Comparison of ENCODE assay signal across 17 mouse cellular contexts in the genomic region with DNA sequence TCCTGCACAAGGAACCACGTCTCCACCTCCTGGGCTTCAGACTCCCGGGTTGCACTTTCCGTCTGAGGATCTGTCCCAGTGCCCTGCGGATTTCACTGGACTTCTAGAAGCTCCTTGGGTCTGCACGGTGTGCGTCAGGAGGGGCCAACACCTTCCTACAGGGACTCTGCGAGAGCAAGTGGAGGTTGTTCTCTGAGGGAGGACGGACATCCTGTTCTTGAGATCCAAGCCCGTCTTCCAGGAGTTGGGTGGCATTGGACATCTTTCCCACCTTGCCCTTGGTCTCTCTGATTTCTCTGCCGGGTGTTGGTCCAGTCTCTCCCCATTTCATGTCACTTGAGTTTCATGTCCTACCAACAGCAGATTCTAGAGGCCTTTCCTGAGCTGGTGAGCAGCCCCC. TPM values are rescaled to one million over a fixed set of nuclear protein-coding genes. Genes with fewer than 3 reads are reported as not detected.
DNase-seq lines count a peak whose midpoint lies in the region; ATAC-seq and TF ChIP-seq lines count a peak whose summit lies in the region.
"Had no signal": no experiment of that assay in that cellular context is flagged by ENCODE, and none has a peak within 500 bp of the region (broad histone marks: within the 10 kb centered on the region; RNA-seq: fewer than 3 reads in every experiment).

Gene Ccn6 (minus strand): TSS at position 101 of the 400 bp plus-strand sequence.

- peak within 1 kb of the TSS; percentile 19; the same call in 1 of the 2 replicates for H3K27ac ChIP-seq in kidney, postnatal 0 days
- H3K27ac ChIP-seq in intestine, embryonic 14.5 days (ENCODE audit: low read depth): no peak within 1 kb of the TSS
- no peak within 1 kb of the TSS for H3K27ac ChIP-seq in limb, embryonic 11.5 days (replicated peaks; ENCODE audit: low read depth, low read length)
- H3K27ac ChIP-seq in hindbrain, postnatal 0 days: no peak within 1 kb of the TSS; the same call in 1 of the 2 replicates
- H3K27ac ChIP-seq: embryonic facial prominence, embryonic 12.5 days; forebrain, embryonic 12.5 days had no signal

- no peaks in the 10 kb centered on the region for H3K79me2 ChIP-seq in myocyte (ENCODE audit: control insufficient read depth, insufficient read depth)

- H3ac ChIP-seq in myocyte (ENCODE audit: control insufficient read depth, insufficient read length): no peak within 1 kb of the TSS

- DNase-seq in kidney, postnatal 0 days (ENCODE audit: low spot score): no peak
- DNase-seq in kidney, adult 11 months: no peak
- no peak for DNase-seq in intestine, embryonic 14.5 days (ENCODE audit: low spot score)
- DNase-seq in limb, embryonic 11.5 days (ENCODE audit: low spot score): no peak
- DNase-seq in hindbrain, postnatal 0 days (ENCODE audit: low spot score): no peak
- no peak for DNase-seq in adrenal gland, postnatal 4 days (ENCODE audit: low spot score in 2 of 2)
- no peak for DNase-seq in heart, adult 18-20 months
- DNase-seq: cerebellum, postnatal 36 days; heart, postnatal 36 days had no signal

- H3K36me3 ChIP-seq in kidney, postnatal 0 days (ENCODE audit: insufficient read depth, low read length): no peaks in the 10 kb centered on the region
- no peaks in the 10 kb centered on the region for H3K36me3 ChIP-seq in intestine, embryonic 14.5 days (ENCODE audit: control insufficient read depth, insufficient read depth, low read length)
- H3K36me3 ChIP-seq in limb, embryonic 11.5 days (ENCODE audit: control insufficient read depth, insufficient read depth, low read length): no peaks in the 10 kb centered on the region
- no peaks in the 10 kb centered on the region for H3K36me3 ChIP-seq in myocyte (ENCODE audit: control insufficient read depth, insufficient read depth)
- H3K36me3 ChIP-seq in hindbrain, postnatal 0 days (ENCODE audit: insufficient read depth, low read length): no peaks in the 10 kb centered on the region
- H3K36me3 ChIP-seq: embryonic facial prominence, embryonic 12.5 days; forebrain, embryonic 12.5 days; heart, embryonic 10.5 days had no signal

- H3K4me2 ChIP-seq in kidney, postnatal 0 days (ENCODE audit: low read length): peak within 1 kb of the TSS; percentile 31
- peak within 1 kb of the TSS; percentile 30 for H3K4me2 ChIP-seq in intestine, embryonic 14.5 days (ENCODE audit: low read length)
- 0 out of 2 replicates have a peak within 1 kb of the TSS, but pooled peaks have one; percentile 20 for H3K4me2 ChIP-seq in limb, embryonic 11.5 days (ENCODE audit: low read depth, severe bottlenecking)
- H3K4me2 ChIP-seq in myocyte (ENCODE audit: low read depth): peak within 1 kb of the TSS; percentile 12
- H3K4me2 ChIP-seq in hindbrain, postnatal 0 days (ENCODE audit: low read depth, low read length): no peak within 1 kb of the TSS
- H3K4me2 ChIP-seq: embryonic facial prominence, embryonic 12.5 days; forebrain, embryonic 12.5 days had no signal

- TF ChIP-seq CTCF in kidney, postnatal 0 days (IDR thresholded peaks at IDR 0.05; ENCODE audit: low read depth): no peak
- TF ChIP-seq CTCF in hindbrain, postnatal 0 days (IDR thresholded peaks at IDR 0.05; ENCODE audit: low read depth): no peak

- no peak within 1 kb of the TSS for H3K9ac ChIP-seq in kidney, postnatal 0 days (ENCODE audit: low read depth, low read length)
- H3K9ac ChIP-seq in intestine, embryonic 14.5 days (ENCODE audit: low read length): no peak within 1 kb of the TSS
- H3K9ac ChIP-seq in limb, embryonic 11.5 days (ENCODE audit: low read length): no peak within 1 kb of the TSS
- H3K9ac ChIP-seq in hindbrain, postnatal 0 days (replicated peaks; ENCODE audit: low read length): no peak within 1 kb of the TSS
- H3K9ac ChIP-seq: embryonic facial prominence, embryonic 12.5 days; forebrain, embryonic 12.5 days had no signal

- ATAC-seq in kidney, postnatal 0 days (replicated peaks; ENCODE audit: low FRiP score, low read depth): no peak
- ATAC-seq in intestine, embryonic 14.5 days (replicated peaks; ENCODE audit: low FRiP score, low TSS enrichment, low read depth): no peak
- ATAC-seq in limb, embryonic 11.5 days (ENCODE audit: insufficient number of reproducible peaks, low FRiP score, low TSS enrichment, low read depth): no peak
- no peak for ATAC-seq in hindbrain, postnatal 0 days
- ATAC-seq: inflammation-experienced regulatory T-cells, adult 6 months; midbrain, embryonic 16.5 days had no signal

- no peak within 1 kb of the TSS for H3K4me3 ChIP-seq in kidney, postnatal 0 days (replicated peaks; ENCODE audit: low read depth, low read length)
- H3K4me3 ChIP-seq in intestine, embryonic 14.5 days (ENCODE audit: low read depth, low read length): no peak within 1 kb of the TSS
- no peak within 1 kb of the TSS for H3K4me3 ChIP-seq in limb, embryonic 11.5 days (ENCODE audit: low read depth, low read length)
- no peak within 1 kb of the TSS for H3K4me3 ChIP-seq in myocyte
- no peak within 1 kb of the TSS for H3K4me3 ChIP-seq in hindbrain, postnatal 0 days (ENCODE audit: low read length)
- H3K4me3 ChIP-seq: embryonic facial prominence, embryonic 12.5 days; forebrain, embryonic 12.5 days; heart, embryonic 10.5 days had no signal

- no peaks in the 10 kb centered on the region for H3K9me3 ChIP-seq in kidney, postnatal 0 days (replicated peaks; ENCODE audit: low read length)
- H3K9me3 ChIP-seq in intestine, embryonic 14.5 days (ENCODE audit: control insufficient read depth, low read length): no peaks in the 10 kb centered on the region
- H3K9me3 ChIP-seq in limb, embryonic 11.5 days (ENCODE audit: control insufficient read depth, low read length): no peaks in the 10 kb centered on the region
- H3K9me3 ChIP-seq in hindbrain, postnatal 0 days (ENCODE audit: low read length): no peaks in the 10 kb centered on the region
- H3K9me3 ChIP-seq: forebrain, embryonic 12.5 days; heart, embryonic 10.5 days had no signal

- WGBS in kidney, postnatal 0 days: 84% methylated on average over 10 of the region's 10 CpGs
- WGBS in intestine, embryonic 14.5 days: 84% methylated on average over 10 of the region's 10 CpGs
- 82% methylated on average over 10 of the region's 10 CpGs for whole genome bisulfite sequencing in limb, embryonic 11.5 days
- 86% methylated on average over 10 of the region's 10 CpGs for WGBS in hindbrain, postnatal 0 days

- H3K27me3 ChIP-seq in kidney, postnatal 0 days (ENCODE audit: insufficient read depth, low read length): no peaks in the 10 kb centered on the region
- no peaks in the 10 kb centered on the region for H3K27me3 ChIP-seq in intestine, embryonic 14.5 days (replicated peaks; ENCODE audit: control insufficient read depth, insufficient read depth, low read length)
- H3K27me3 ChIP-seq in limb, embryonic 11.5 days (ENCODE audit: control insufficient read depth, insufficient read depth, low read length): no peaks in the 10 kb centered on the region
- no peaks in the 10 kb centered on the region for H3K27me3 ChIP-seq in myocyte (ENCODE audit: control insufficient read depth, insufficient read depth, insufficient read length)
- no peaks in the 10 kb centered on the region for H3K27me3 ChIP-seq in hindbrain, postnatal 0 days (ENCODE audit: insufficient read depth, low read length)
- H3K27me3 ChIP-seq: embryonic facial prominence, embryonic 12.5 days had no signal

- H3K4me1 ChIP-seq in kidney, postnatal 0 days (replicated peaks; ENCODE audit: insufficient read depth, low read length): peaks cover 13% of the 10 kb centered on the region; the same call in 1 of the 2 replicates
- H3K4me1 ChIP-seq in intestine, embryonic 14.5 days (replicated peaks; ENCODE audit: control insufficient read depth, insufficient read depth, low read length): peaks cover 6% of the 10 kb centered on the region; the same call in 1 of the 2 replicates
- H3K4me1 ChIP-seq in limb, embryonic 11.5 days (ENCODE audit: control insufficient read depth, insufficient read depth, low read length): 0 out of 2 replicates have a peak, but pooled peaks cover 4% of the 10 kb centered on the region
- 0 out of 2 replicates have a peak, but pooled peaks cover 5% of the 10 kb centered on the region for H3K4me1 ChIP-seq in hindbrain, postnatal 0 days (ENCODE audit: insufficient read depth, low read length)

- no peak for TF ChIP-seq POLR2A in myocyte (IDR thresholded peaks at IDR 0.05; ENCODE audit: insufficient read length, low read depth)

TF ChIP-seq in myocyte, 11 proteins besides CTCF, POLR2A, EP300 and RAD21:
- TF ChIP-seq USF1 (IDR thresholded peaks at IDR 0.05; ENCODE audit: low read depth): no peak
- TF ChIP-seq REST (IDR thresholded peaks at IDR 0.05; ENCODE audit: insufficient read depth, insufficient read length): no peak
- TF ChIP-seq SRF (IDR thresholded peaks at IDR 0.05; ENCODE audit: control insufficient read depth, insufficient read length, low read depth): no peak
- TF ChIP-seq CEBPB (IDR thresholded peaks at IDR 0.05; ENCODE audit: insufficient read depth, poor library complexity, severe bottlenecking): no peak
- no peak for TF ChIP-seq MYOG (IDR thresholded peaks at IDR 0.05; ENCODE audit: control insufficient read depth in 1 of 3, insufficient read depth in 1 of 3, insufficient read length in 2 of 3, low read depth in 2 of 3)
- TF ChIP-seq MYOD1 (IDR thresholded peaks at IDR 0.05; ENCODE audit: control insufficient read depth in 1 of 3, insufficient read length in 2 of 3, low read depth in 2 of 3): no peak
- TF ChIP-seq TCF12 (IDR thresholded peaks at IDR 0.05; ENCODE audit: insufficient read depth, poor library complexity, severe bottlenecking): no peak
- TF ChIP-seq TCF3 (IDR thresholded peaks at IDR 0.05; ENCODE audit: insufficient read length, low read depth): no peak
- no peak for TF ChIP-seq MAX (IDR thresholded peaks at IDR 0.05; ENCODE audit: low read depth)
- TF ChIP-seq E2F4 (IDR thresholded peaks at IDR 0.05; ENCODE audit: insufficient read depth): no peak
- no peak for TF ChIP-seq POLR2AphosphoS2 (IDR thresholded peaks at IDR 0.05; ENCODE audit: insufficient read length, low read depth)

RNA-seq across cellular contexts. Expression of gene Ccn6, which starts in this region (rescaled TPM):
- 0.16 and 0.20 TPM in 2 replicates for polyA plus RNA-seq in kidney, postnatal 0 days (2015; fragmentation: Nextera tagmentation; extraction: Ambion mirVana)
- 0.32 TPM in 1 of 2 replicates, not detected in the other for polyA plus RNA-seq in intestine, embryonic 14.5 days (2014; fragmentation: Nextera tagmentation; extraction: Ambion mirVana)
- polyA plus RNA-seq in limb, embryonic 11.5 days (2014; fragmentation: Nextera tagmentation; extraction: Ambion mirVana): 0.41 and 0.48 TPM in 2 replicates
- not detected for polyA plus RNA-seq in myocyte (2012; fragmentation: generic; extraction: Trizol)
- 0.65 and 2.0 TPM in 2 replicates for total RNA-seq in hindbrain, postnatal 0 days (2014; rRNA removed)
- polyA plus RNA-seq in hindbrain, postnatal 0 days (2015; fragmentation: Nextera tagmentation; extraction: Ambion mirVana): 0.35 and 0.49 TPM in 2 replicates
- 1 to 10 TPM in 1 of 2 experiments, under 1 TPM in 1; 0.62 to 1.2 TPM for total RNA-seq in adrenal gland, postnatal 4 days (2021)
- not detected for total RNA-seq in heart, adult 18-20 months (2021)
- total RNA-seq: gastrocnemius, adult 8-10 months; heart, postnatal 36 days; megakaryocyte, adult 5-6 weeks had no signal
